Mouse (Mus musculus) liver, embryonic 11.5 days (tissue): ENCODE measurements around the gene Scube3. TPM values are rescaled to one million over a fixed set of nuclear protein-coding genes. Genes with fewer than 3 reads are reported as not detected.
"Not testable (repeated sequence)": the region's sequence is repeated elsewhere in the genome, so short reads cannot be mapped to it uniquely, and the experiment has no call there.

ENCODE experiments used
- ATAC-seq: fragments of 200-750 bp; cut with Nextera tagmentation; replicated peaks from 2 replicates; pipeline ENCODE4 v1.8.0; 2017; ENCODE audit warnings: moderate number of reproducible peaks, mild to moderate bottlenecking, moderate TSS enrichment, moderate library complexity; ENCODE audit not compliant: low FRiP score
- DNase-seq: peaks from one replicate; pipeline ENCODE4 v3.0.0-alpha.2; 2017; ENCODE audit warnings: low spot score
- H3K27ac ChIP-seq: fragments of 300-500 bp; sonication (generic); 2 replicates; pipeline ENCODE4 v1.5.1; 2014; ENCODE audit warnings: mild to moderate bottlenecking, low read depth, low read length, control low read depth
- H3K27me3 ChIP-seq: fragments of 300-500 bp; sonication (generic); replicated peaks from 2 replicates; pipeline ENCODE4 v1.6.1; 2014; ENCODE audit warnings: low read length, mixed read lengths; ENCODE audit not compliant: control insufficient read depth, insufficient read depth
- H3K36me3 ChIP-seq: fragments of 300-500 bp; sonication (generic); 2 replicates; pipeline ENCODE4 v1.6.1; 2014; ENCODE audit warnings: mild to moderate bottlenecking, low read length, moderate library complexity, mixed read lengths; ENCODE audit not compliant: control insufficient read depth, insufficient read depth
- H3K4me1 ChIP-seq: fragments of 300-500 bp; sonication (generic); replicated peaks from 2 replicates; pipeline ENCODE4 v1.6.1; 2014; ENCODE audit warnings: low read length, mixed read lengths; ENCODE audit not compliant: control insufficient read depth, insufficient read depth
- H3K4me2 ChIP-seq: fragments of 300-500 bp; sonication (generic); 2 replicates; pipeline ENCODE4 v1.6.1; 2014; ENCODE audit warnings: mild to moderate bottlenecking, control low read depth, moderate library complexity
- H3K4me3 ChIP-seq: fragments of 300-500 bp; sonication (generic); 2 replicates; pipeline ENCODE4 v1.5.1; 2014; ENCODE audit warnings: low read depth, low read length, control low read depth
- H3K9ac ChIP-seq: fragments of 300-500 bp; sonication (generic); 2 replicates; pipeline ENCODE4 v1.6.1; 2014; ENCODE audit warnings: low read depth, low read length, control low read depth
- H3K9me3 ChIP-seq: fragments of 300-500 bp; sonication (generic); 2 replicates; pipeline ENCODE4 v1.6.1; 2016; ENCODE audit warnings: low read length, inconsistent platforms, mixed read lengths; ENCODE audit not compliant: control insufficient read depth
- WGBS: fragments of 180-500 bp; shearing (Covaris S2); extraction: QIAGEN DNeasy Blood & Tissue Kit; methylation state at CpG from one replicate; pipeline ENCODE4 v1.1.7; 2014; 5-methylcytosine and 5-hydroxymethylcytosine counted together
- polyA plus RNA-seq: library from polyadenylated mRNA; unstranded; fragments of >200 nt; fragmentation: Nextera tagmentation; extraction: Ambion mirVana; gene quantifications from 2 replicates; pipeline ENCODE4 v1.2.1, GENCODE M21; 2014

The Scube3 gene
- polyA plus RNA-seq, 1 experiment from 2014 or later = 2.6 TPM

DNA sequence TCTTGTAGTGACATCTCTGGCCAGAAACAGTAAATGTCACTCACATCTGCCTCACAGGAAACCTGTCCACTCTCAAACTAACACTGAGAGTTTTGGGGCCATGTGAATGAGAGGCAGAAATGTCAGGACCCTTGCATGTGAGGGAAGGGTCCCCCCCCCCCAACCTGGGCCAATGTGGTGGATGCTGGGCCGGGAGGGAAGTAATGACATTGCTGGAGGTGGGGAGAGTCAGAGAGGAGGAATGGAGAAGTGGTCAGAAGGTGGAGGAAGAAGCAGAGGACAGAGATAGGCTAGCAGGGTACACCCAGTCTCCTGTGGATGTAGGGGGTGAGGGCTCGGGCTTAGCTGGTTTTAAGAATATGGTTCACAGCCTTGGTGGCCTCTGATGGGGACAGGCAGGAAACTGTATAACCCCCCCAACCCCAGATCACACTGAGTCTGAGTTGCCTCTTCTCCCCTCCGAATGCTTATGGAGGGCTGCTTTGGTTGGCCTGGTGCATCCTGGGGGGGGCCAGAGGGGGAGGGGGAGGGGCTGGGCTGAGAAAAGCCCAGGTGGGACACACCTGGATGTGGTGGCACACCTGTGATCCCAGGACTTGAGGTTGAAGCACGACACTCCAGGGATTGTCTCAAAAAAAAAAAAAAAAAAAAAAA, 67.6 kb downstream of the Scube3 start:
- Histone ChIP-seq H3K4me1 (peaks cover 35% of the 10 kb centered on the region), H3K9ac (0 out of 2 replicates have a peak overlapping the region, but pooled peaks have one; percentile 7), H3K4me2 (peak overlapping the region; percentile 89), H3K9me3 (no peaks in the 10 kb centered on the region), H3K4me3 (peak overlapping the region; percentile 63), H3K27me3 (no peaks in the 10 kb centered on the region), H3K27ac (no peak overlapping the region), H3K36me3 (no peaks in the 10 kb centered on the region)
- WGBS = 42% methylated on average over 4 of the region's 4 CpGs
- ATAC-seq = no peak
- DNase-seq = no peak

DNA sequence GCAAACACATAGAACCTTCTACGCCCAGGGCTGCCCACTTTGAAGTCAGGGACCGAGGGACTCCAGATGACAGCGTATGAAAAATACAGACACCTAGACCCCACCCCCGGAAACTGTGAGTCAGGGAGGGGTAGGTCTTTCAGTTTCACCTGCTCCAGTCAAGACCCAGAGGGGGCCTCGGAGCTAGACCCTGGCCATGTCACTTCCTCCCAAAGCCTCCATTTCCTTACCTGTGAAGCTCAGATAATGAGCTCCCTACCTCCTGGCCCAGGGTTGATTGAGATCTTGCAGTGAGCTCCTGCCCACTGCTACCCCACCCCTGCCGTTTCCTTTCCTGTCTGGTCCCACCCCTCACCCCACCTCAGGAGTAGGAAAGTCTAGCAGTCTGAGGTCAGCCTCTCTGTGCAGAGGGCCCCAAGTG, 70.0 kb downstream of the Scube3 start:
- peak overlapping the region; percentile 0; the same call in 1 of the 2 replicates for H3K27ac ChIP-seq
- DNase-seq (no peak), ATAC-seq (peak; percentile 35)
- H3K4me2 ChIP-seq = peak overlapping the region; percentile 27
- no peaks in the 10 kb centered on the region for H3K27me3 ChIP-seq
- no peak overlapping the region for H3K4me3 ChIP-seq
- no peak overlapping the region for H3K9ac ChIP-seq
- H3K4me1 ChIP-seq = peaks cover 35% of the 10 kb centered on the region
- no peaks in the 10 kb centered on the region for H3K36me3 ChIP-seq
- no peaks in the 10 kb centered on the region for H3K9me3 ChIP-seq
- 42% methylated on average over 6 of the region's 6 CpGs for WGBS

DNA sequence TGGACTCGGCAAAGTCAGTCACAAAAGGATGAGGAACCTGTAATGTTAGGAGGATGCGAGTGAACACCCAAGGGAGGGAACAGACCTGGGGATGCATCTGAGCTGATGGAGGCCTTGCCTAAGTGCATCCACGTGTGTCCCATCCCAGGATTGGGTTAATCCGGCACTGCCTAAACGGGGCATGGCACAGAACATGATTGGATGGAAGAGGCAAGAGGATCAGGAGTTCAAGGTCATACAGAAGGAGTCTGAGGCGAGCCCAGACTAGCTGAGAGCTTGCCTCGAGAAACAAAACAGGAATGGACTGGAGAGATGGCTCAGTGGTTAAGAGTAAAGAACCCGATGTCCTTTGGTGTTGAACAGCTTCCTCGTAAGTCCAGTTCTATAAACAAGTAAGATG, 70.5 kb downstream of the Scube3 start:
- Histone ChIP-seq H3K9ac (no peak overlapping the region), H3K27ac (peak overlapping the region; percentile 0; the same call in 1 of the 2 replicates)

DNA sequence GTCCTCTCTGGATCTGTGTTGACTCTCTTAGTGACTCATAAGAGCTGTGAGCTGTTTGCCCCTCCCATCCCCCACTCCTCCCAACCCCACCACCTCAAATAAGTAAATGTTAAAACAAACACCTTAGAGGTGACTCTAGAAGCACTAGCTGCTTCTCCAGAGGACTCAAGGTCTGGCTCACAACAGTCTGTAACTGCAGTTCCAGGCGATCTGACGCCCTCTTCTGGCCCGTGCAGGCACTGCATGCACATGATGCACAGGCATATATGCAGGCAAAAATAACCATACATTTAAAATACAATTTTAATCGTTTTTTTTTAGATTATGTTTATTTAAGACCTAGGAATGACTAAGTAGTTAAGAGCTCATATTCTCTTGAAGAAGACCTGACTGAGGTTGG, 71.3 kb downstream of the Scube3 start:
- Histone ChIP-seq H3K36me3 (no peaks in the 10 kb centered on the region), H3K4me1 (peaks cover 38% of the 10 kb centered on the region), H3K27me3 (peaks cover 3% of the 10 kb centered on the region; the same call in 1 of the 2 replicates), H3K27ac (no peak overlapping the region), H3K4me2 (no peak overlapping the region), H3K9ac (no peak overlapping the region), H3K4me3 (no peak overlapping the region), H3K9me3 (no peaks in the 10 kb centered on the region)
- 20% methylated on average over 4 of the region's 4 CpGs for WGBS
- no peak for DNase-seq
- no peak for ATAC-seq

More for the DNA sequence above, 70.5 kb downstream of the Scube3 start:
- ATAC-seq (no peak), DNase-seq (no peak)
- Histone ChIP-seq H3K4me2 (no peak overlapping the region; the same call in 1 of the 2 replicates), H3K27me3 (peaks cover 3% of the 10 kb centered on the region; the same call in 1 of the 2 replicates), H3K4me1 (peaks cover 36% of the 10 kb centered on the region), H3K36me3 (no peaks in the 10 kb centered on the region), H3K9me3 (no peaks in the 10 kb centered on the region), H3K4me3 (no peak overlapping the region)
- WGBS = 56% methylated on average over 9 of the region's 9 CpGs

DNA sequence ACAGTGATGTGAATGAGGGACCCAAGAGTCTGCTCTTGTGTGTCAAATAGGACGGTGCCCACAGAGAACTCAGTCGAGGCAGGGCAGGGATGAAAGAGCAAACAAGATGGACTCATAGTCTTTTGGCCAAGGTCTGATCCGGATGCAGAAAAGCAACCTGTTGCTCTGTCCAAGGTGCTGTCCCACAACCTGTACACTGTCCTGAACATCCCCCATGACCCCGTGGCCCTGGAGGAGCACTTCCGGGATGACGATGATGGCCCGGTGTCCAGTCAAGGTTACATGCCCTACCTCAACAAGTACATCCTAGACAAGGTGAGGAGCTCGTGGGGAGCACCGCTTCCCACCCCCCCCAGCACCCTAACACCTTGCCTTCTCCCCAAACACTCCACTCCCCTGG, 74.8 kb downstream of the Scube3 start:
- Histone ChIP-seq H3K9ac (no peak overlapping the region), H3K4me1 (peaks cover 26% of the 10 kb centered on the region), H3K4me2 (no peak overlapping the region; the same call in 1 of the 2 replicates), H3K27ac (no peak overlapping the region), H3K36me3 (0 out of 2 replicates have a peak, but pooled peaks cover 4% of the 10 kb centered on the region), H3K9me3 (no peaks in the 10 kb centered on the region), H3K27me3 (peaks cover 3% of the 10 kb centered on the region; the same call in 1 of the 2 replicates), H3K4me3 (no peak overlapping the region)
- no peak for DNase-seq
- no peak for ATAC-seq
- WGBS = 75% methylated on average over 9 of the region's 9 CpGs

DNA sequence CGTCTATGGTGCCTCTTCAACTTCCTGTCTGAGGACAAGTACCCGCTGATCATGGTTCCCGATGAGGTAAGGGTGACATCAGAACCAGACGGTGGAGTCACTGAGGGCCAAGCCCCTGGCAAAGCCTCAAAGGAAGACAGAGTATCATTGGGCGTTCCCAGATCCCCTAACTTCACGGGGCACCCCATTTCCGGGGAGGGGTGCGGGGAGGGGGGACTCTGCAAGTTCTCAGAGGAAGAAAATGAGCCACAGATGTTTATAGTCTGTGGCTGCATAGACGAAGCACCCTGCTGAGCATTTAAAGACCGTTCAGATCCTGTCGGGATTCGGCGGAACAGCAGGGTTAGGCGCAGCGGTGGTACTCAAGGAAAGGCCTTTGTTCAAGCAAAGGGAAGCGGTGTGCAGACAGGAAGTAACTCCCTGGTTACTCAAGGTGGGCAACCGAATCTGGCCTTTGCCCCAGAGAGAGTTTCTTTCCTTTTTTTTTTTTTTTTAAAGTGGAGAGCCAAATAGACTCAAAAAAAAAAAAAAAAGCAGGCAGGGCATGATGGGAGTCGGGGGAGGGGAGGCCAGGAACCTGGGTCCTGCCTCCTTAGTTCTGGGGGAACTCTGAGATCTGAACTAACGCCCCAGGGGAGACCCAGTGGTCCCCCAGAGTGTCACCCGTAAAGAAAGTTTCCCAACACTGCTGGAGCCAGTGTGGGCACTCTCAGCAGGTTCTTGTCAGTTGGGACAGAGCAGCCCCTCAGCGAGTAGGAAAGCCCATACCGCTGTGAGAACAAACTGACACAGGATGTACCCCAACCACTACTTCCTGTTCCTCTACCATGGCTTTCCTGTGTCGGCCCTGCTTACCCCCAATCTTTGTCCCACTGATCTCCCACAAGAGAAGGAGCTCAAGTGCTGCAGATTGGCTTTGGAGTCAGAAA, 76.0 kb downstream of the Scube3 start:
- peak overlapping the region; percentile 45 for H3K4me2 ChIP-seq
- H3K4me1 ChIP-seq = peaks cover 20% of the 10 kb centered on the region
- 0 out of 2 replicates have a peak, but pooled peaks cover 4% of the 10 kb centered on the region for H3K36me3 ChIP-seq
- no peak for DNase-seq
- ATAC-seq = no peak; the same call in 1 of the 2 replicates
- peak overlapping the region; percentile 10; the same call in 1 of the 2 replicates for H3K4me3 ChIP-seq
- 18% methylated on average over 23 of the region's 23 CpGs for WGBS
- H3K27ac ChIP-seq = peak overlapping the region; percentile 54; the same call in 1 of the 2 replicates
- peak overlapping the region; percentile 2; the same call in 1 of the 2 replicates for H3K9ac ChIP-seq
- H3K27me3 ChIP-seq = peaks cover 3% of the 10 kb centered on the region; the same call in 1 of the 2 replicates
- H3K9me3 ChIP-seq = no peaks in the 10 kb centered on the region

DNA sequence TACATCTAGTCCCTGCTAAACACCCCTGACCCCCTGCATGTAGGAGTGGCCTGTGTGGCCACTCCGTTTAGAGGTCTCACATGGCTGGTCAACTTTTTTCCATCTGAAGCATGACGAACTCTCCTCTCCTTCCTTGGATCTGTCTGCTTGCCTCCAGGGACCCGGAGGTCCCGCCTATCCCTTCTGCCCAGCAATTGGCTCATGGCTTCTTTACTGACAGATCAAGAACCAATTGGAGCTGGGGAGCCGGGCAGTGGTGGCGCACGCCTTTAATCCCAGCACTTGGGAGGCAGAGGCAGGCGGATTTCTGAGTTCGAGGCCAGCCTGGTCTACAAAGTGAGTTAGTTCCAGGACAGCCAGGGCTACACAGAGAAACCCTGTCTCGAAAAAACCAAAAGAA, 80.5 kb downstream of the Scube3 start:
- ATAC-seq, H3K9ac ChIP-seq, H3K27me3 ChIP-seq, H3K9me3 ChIP-seq, H3K4me2 ChIP-seq, H3K36me3 ChIP-seq, H3K27ac ChIP-seq, DNase-seq, H3K4me3 ChIP-seq: not testable (repeated sequence)
- 87% methylated on average over 10 of the region's 10 CpGs for WGBS
- H3K4me1 ChIP-seq = peaks cover 35% of the 10 kb centered on the region

DNA sequence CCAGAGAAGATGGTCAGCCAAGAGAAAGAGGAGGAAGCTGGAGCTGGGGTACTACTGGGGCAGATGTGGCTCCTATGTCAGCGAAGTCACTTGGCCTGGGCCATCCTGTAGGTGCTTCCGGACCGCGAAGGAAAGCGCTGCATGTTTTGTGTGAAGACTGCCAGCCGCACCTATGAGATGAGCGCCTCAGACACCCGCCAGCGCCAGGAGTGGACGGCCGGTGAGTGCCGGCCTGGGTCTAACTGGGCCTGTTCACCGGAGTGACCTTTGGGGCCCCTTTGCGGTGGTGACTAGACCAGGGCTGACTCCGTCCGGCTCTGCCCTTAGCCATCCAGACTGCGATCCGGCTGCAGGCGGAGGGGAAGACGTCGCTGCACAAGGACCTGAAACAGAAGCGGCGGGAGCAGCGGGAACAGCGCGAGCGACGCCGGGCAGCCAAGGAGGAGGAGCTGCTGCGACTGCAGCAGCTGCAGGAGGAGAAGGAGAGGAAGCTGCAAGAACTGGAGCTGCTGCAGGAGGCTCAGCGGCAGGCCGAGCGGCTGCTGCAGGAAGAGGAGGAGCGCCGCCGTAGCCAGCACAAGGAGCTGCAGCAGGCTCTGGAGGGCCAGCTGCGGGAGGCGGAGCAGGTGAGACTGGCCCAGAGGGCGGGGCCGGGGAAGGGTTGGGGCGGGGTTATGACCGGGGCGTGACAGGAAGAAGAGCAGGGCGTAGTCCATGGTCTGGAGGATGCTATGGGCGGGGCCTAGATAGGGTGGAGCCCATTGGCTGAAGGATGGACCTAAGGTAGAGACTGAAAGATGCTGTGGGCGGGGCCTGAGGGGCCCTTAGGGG, 81.8 kb downstream of the Scube3 start:
- peak; percentile 92 for ATAC-seq
- Histone ChIP-seq H3K27me3 (no peaks in the 10 kb centered on the region), H3K9me3 (no peaks in the 10 kb centered on the region), H3K4me1 (peaks cover 26% of the 10 kb centered on the region), H3K4me2 (peak overlapping the region; percentile 100), H3K27ac (peak overlapping the region; percentile 87), H3K36me3 (peaks cover 8% of the 10 kb centered on the region; the same call in 1 of the 2 replicates), H3K4me3 (peak overlapping the region; percentile 65), H3K9ac (peak overlapping the region; percentile 79)
- WGBS = 2% methylated on average over 46 of the region's 46 CpGs
- DNase-seq = peak; percentile 98
